Mouse (Mus musculus): ENCODE measurements around the gene Gad1. TPM values are rescaled to one million over a fixed set of nuclear protein-coding genes. Genes with fewer than 3 reads are reported as not detected.
A peak's percentile ranks its signal among the peaks of the same experiment; 100 is the strongest.

Gene Gad1
- polyA plus RNA-seq, 2 experiments = 0.02 to 0.03 TPM

DNA sequence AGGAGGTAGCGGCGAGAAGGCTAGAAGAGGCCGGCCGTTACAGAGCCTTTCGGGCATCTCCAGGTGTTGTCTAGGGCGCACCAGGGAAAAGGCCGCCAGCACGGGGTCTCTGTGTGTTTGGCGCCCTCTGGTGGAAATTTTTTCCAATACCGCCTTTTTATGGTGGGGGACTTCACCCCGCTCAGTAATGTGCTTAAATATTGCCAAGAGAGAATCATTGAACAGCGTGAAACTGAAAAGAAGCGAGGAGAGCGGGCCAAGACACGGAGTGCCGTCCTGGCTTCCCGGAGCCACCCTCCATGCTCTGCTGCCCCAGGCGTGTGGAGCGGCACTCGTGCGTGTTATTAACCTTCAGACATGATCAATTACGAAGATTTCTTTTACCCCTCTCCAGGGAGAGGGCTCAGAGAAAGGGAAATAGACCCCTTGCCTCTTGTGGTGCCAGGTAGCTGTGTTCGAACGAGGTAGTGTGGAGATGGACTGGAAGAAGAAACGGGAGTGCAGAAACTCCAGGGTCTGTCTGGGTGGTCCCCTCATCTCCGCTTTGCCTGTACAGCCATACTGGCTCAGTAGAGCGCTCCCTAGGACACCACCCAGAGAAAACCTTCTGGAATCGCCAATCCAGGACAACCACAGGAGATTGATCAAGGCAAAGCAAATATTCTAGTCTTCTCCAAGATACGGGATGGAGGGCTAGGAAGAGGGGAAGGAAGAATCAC lies 8.4 kb downstream of the Gad1 start:
- no peak for ATAC-seq (ENCODE audit: insufficient read depth)
- WGBS (ENCODE audit: insufficient replicate concordance) = 3% methylated on average over 29 of the region's 29 CpGs
- no peak for DNase-seq (ENCODE audit: low read depth in 3 of 3, low spot score in 3 of 3)

DNA sequence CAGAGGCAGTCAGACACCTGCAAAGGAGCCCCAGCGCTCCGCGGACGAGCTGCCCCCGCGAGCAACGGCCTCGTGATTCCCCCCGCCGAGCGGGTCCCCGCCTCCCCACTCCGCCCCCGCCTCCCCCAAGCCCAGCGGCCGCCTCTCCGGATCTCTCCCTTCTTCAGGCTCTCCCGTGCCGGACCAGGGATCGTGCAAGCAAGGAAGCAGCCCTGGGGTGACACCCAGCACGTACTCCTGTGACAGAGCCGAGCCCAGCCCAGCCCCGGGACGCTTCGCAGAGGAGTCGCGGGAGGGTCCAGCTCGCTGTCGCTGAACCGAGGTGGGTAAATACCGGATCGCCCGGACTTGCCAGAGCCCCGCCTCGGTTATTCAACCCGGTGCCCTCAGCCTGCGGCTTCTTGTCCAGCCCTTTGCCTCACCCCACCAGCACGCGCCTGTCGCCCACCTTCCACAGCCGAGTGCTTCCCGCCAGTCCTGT lies 9.2 kb downstream of the Gad1 start:
- 2% methylated on average over 40 of the region's 42 CpGs for WGBS (ENCODE audit: insufficient replicate concordance)
- no peak overlapping the region for H3K27ac ChIP-seq
- TF ChIP-seq CTCF (IDR thresholded peaks at IDR 0.05; ENCODE audit: low read depth) (no peak), EP300 (IDR thresholded peaks at IDR 0.05; ENCODE audit: low read depth) (no peak)
- H3K36me3 ChIP-seq (replicated peaks; ENCODE audit: control insufficient read depth, insufficient read depth, low read depth) = no peaks in the 10 kb centered on the region
- H3K27me3 ChIP-seq (ENCODE audit: control insufficient read depth, insufficient read depth, low read length) = peaks cover 83% of the 10 kb centered on the region
- DNase-seq (ENCODE audit: low read depth in 3 of 3, low spot score in 3 of 3) = no peak
- H3K4me2 ChIP-seq (ENCODE audit: low read depth) = no peak overlapping the region
- no peak overlapping the region for H3K4me3 ChIP-seq (ENCODE audit: insufficient read depth in 1 of 2, low read depth in 2 of 2, low read length in 2 of 2)
- no peak overlapping the region for H3K9ac ChIP-seq (replicated peaks)
- no peaks in the 10 kb centered on the region for H3K4me1 ChIP-seq (replicated peaks; ENCODE audit: control insufficient read depth in 2 of 2, insufficient read depth in 2 of 2, low read length in 1 of 2)
- no peak for ATAC-seq (ENCODE audit: insufficient read depth)
- H3K9me3 ChIP-seq (ENCODE audit: control insufficient read depth, low read length) = no peaks in the 10 kb centered on the region

More for the DNA sequence above, 8.4 kb downstream of the Gad1 start:
- TF ChIP-seq CTCF (IDR thresholded peaks at IDR 0.05; ENCODE audit: low read depth) (peak; percentile 61), EP300 (IDR thresholded peaks at IDR 0.05; ENCODE audit: low read depth) (no peak)
- Histone ChIP-seq H3K9ac (replicated peaks) (no peak overlapping the region), H3K27me3 (ENCODE audit: control insufficient read depth, insufficient read depth, low read length) (peaks cover 74% of the 10 kb centered on the region), H3K4me1 (replicated peaks; ENCODE audit: control insufficient read depth in 2 of 2, insufficient read depth in 2 of 2, low read length in 1 of 2) (no peaks in the 10 kb centered on the region), H3K36me3 (replicated peaks; ENCODE audit: control insufficient read depth, insufficient read depth, low read depth) (no peaks in the 10 kb centered on the region), H3K4me2 (ENCODE audit: low read depth) (no peak overlapping the region), H3K9me3 (ENCODE audit: control insufficient read depth, low read length) (no peaks in the 10 kb centered on the region), H3K4me3 (ENCODE audit: insufficient read depth in 1 of 2, low read depth in 2 of 2, low read length in 2 of 2) (no peak overlapping the region), H3K27ac (no peak overlapping the region)

DNA sequence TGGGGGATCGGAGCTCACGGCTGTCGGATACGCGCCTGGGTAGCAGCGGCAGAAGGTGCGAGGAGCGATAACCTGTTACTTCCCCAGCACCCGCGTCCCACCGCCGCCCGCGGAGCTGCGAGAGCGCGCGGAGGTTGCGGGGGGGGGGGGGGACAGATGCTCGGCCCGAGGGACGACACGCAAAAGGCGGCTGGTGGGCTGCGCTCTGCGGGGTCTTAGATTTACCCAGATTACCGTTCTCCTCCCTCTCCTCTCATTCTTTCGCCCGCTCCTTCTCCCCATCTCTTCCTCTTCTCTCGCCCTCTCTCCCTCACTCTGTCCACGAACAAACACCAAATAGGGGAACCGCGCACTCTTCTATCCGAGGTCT lies 9.7 kb downstream of the Gad1 start:
- no peak overlapping the region for H3K4me3 ChIP-seq (ENCODE audit: insufficient read depth in 1 of 2, low read depth in 2 of 2, low read length in 2 of 2)
- WGBS (ENCODE audit: insufficient replicate concordance) = 1% methylated on average over 32 of the region's 34 CpGs

DNA sequence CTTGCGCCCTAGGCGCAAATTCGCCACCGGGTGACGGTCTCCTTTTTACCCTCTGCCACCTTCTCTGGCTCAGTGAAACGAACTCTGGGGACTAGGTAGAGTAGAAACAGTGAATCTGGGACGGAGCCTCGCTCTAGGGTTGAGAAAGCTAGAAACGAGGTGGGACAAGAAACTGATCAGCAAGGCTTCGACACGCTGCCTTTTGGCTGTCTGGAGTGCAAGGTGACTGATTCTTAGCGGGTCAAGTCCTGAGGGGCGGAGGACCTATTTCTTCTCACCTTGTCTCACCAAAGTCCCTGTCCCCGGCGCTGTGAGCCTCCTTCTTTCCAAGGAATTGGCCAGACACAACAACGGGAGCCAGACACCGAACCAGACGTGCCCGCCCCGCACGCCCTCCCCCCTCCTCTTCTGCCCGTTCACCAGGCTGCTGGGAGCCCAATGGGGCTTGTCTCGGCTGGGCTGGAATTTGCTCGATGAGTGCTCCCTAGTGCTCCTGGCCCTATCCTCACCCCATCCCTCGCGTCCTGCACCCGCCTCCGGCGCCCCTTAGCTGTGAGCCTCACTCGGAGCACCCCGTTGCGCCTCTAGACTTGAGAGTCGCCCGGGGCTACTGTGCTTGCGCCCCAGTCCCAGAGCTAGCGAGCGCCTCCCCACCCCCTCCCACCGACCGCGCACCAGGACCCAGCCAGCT lies 10.3 kb downstream of the Gad1 start:
- ATAC-seq (ENCODE audit: insufficient read depth) = no peak
- Histone ChIP-seq H3K4me2 (ENCODE audit: low read depth) (no peak overlapping the region), H3K36me3 (replicated peaks; ENCODE audit: control insufficient read depth, insufficient read depth, low read depth) (no peaks in the 10 kb centered on the region), H3K9me3 (ENCODE audit: control insufficient read depth, low read length) (no peaks in the 10 kb centered on the region), H3K27ac (no peak overlapping the region), H3K27me3 (ENCODE audit: control insufficient read depth, insufficient read depth, low read length) (peaks cover 93% of the 10 kb centered on the region), H3K4me3 (ENCODE audit: insufficient read depth in 1 of 2, low read depth in 2 of 2, low read length in 2 of 2) (no peak overlapping the region), H3K4me1 (replicated peaks; ENCODE audit: control insufficient read depth in 2 of 2, insufficient read depth in 2 of 2, low read length in 1 of 2) (no peaks in the 10 kb centered on the region), H3K9ac (replicated peaks) (no peak overlapping the region)
- DNase-seq (ENCODE audit: low read depth in 3 of 3, low spot score in 3 of 3) = no peak
- TF ChIP-seq CTCF (IDR thresholded peaks at IDR 0.05; ENCODE audit: low read depth) (no peak), EP300 (IDR thresholded peaks at IDR 0.05; ENCODE audit: low read depth) (no peak)
- 3% methylated on average over 40 of the region's 40 CpGs for WGBS (ENCODE audit: insufficient replicate concordance)

More for the DNA sequence above, 9.7 kb downstream of the Gad1 start:
- TF ChIP-seq EP300 (IDR thresholded peaks at IDR 0.05; ENCODE audit: low read depth) = no peak
- TF ChIP-seq CTCF (IDR thresholded peaks at IDR 0.05; ENCODE audit: low read depth) = no peak
- no peaks in the 10 kb centered on the region for H3K9me3 ChIP-seq (ENCODE audit: control insufficient read depth, low read length)
- no peaks in the 10 kb centered on the region for H3K36me3 ChIP-seq (replicated peaks; ENCODE audit: control insufficient read depth, insufficient read depth, low read depth)
- no peaks in the 10 kb centered on the region for H3K4me1 ChIP-seq (replicated peaks; ENCODE audit: control insufficient read depth in 2 of 2, insufficient read depth in 2 of 2, low read length in 1 of 2)
- no peak overlapping the region for H3K9ac ChIP-seq (replicated peaks)
- H3K27ac ChIP-seq = no peak overlapping the region
- ATAC-seq (ENCODE audit: insufficient read depth) = no peak
- no peak for DNase-seq (ENCODE audit: low read depth in 3 of 3, low spot score in 3 of 3)
- H3K4me2 ChIP-seq (ENCODE audit: low read depth) = no peak overlapping the region
- H3K27me3 ChIP-seq (ENCODE audit: control insufficient read depth, insufficient read depth, low read length) = peaks cover 88% of the 10 kb centered on the region

Measured in liver, embryonic 14.5 days (tissue).